Mouse (Mus musculus) hindbrain, postnatal 0 days (tissue): ENCODE data around the gene Macrod2. TPM values are rescaled to one million over a fixed set of nuclear protein-coding genes. Genes with fewer than 3 reads are reported as not detected.

ENCODE experiments used
- ATAC-seq: fragments of 200-750 bp; cut with Nextera tagmentation; 2 replicates; pipeline ENCODE4 v1.8.0; 2017; ENCODE audit warnings: mild to moderate bottlenecking, moderate TSS enrichment, moderate library complexity
- DNase-seq: peaks from one replicate; pipeline ENCODE4 v3.0.0-alpha.2; 2015; ENCODE audit warnings: low spot score
- H3K27ac ChIP-seq: fragments of 300-500 bp; sonication (generic); 2 replicates; pipeline ENCODE4 v1.5.1; 2014; ENCODE audit warnings: mild to moderate bottlenecking
- H3K27me3 ChIP-seq: fragments of 300-500 bp; sonication (generic); 2 replicates; pipeline ENCODE4 v1.6.1; 2014; ENCODE audit warnings: low read length, mixed read lengths; ENCODE audit not compliant: insufficient read depth
- H3K36me3 ChIP-seq: fragments of 300-500 bp; sonication (generic); 2 replicates; pipeline ENCODE4 v1.6.1; 2014; ENCODE audit warnings: low read length, mixed read lengths; ENCODE audit not compliant: insufficient read depth
- H3K4me1 ChIP-seq: fragments of 300-500 bp; sonication (generic); 2 replicates; pipeline ENCODE4 v1.6.1; 2014; ENCODE audit warnings: antibody characterized with exemption, low read length, mixed read lengths; ENCODE audit not compliant: insufficient read depth
- H3K4me2 ChIP-seq: fragments of 300-500 bp; sonication (generic); 2 replicates; pipeline ENCODE4 v1.6.1; 2014; ENCODE audit warnings: low read depth, mild to moderate bottlenecking, low read length, moderate library complexity, mixed read lengths
- H3K4me3 ChIP-seq: fragments of 300-500 bp; sonication (generic); 2 replicates; pipeline ENCODE4 v1.5.1; 2014; ENCODE audit warnings: low read length
- H3K9ac ChIP-seq: fragments of 300-500 bp; sonication (generic); replicated peaks from 2 replicates; pipeline ENCODE4 v1.6.1; 2014; ENCODE audit warnings: mild to moderate bottlenecking, low read length, moderate library complexity, mixed read lengths
- H3K9me3 ChIP-seq: fragments of 300-500 bp; sonication (generic); 2 replicates; pipeline ENCODE4 v1.6.1; 2016; ENCODE audit warnings: low read length, mixed read lengths
- CTCF ChIP-seq: IDR thresholded peaks from 2 replicates; pipeline ENCODE4 v1.5.1; 2016; ENCODE audit warnings: antibody characterized with exemption, control low read depth, low read depth
- WGBS: fragments of 180-500 bp; shearing (Covaris S2); extraction: QIAGEN DNeasy Blood & Tissue Kit; methylation state at CpG from one replicate; pipeline ENCODE4 v1.1.7; 2014; 5-methylcytosine and 5-hydroxymethylcytosine counted together
- polyA plus RNA-seq: library from polyadenylated mRNA; unstranded; fragments of >200 nt; fragmentation: Nextera tagmentation; extraction: Ambion mirVana; gene quantifications from 2 replicates; pipeline ENCODE4 v1.2.1, GENCODE M21; 2015
- total RNA-seq: library from RNA; depleted of rRNA; stranded (reverse); fragments of >200 nt; gene quantifications from 2 replicates; pipeline ENCODE4 v1.2.3, GENCODE M21; 2014

The Macrod2 gene
- total and polyA plus RNA-seq, 2 experiments from 2014 or later = 18.3 to 60.0 TPM

GRCm38 (mm10) chr2:140844030-140844429 is 448.9 kb downstream of the Macrod2 start:
- H3K4me3 ChIP-seq = no peak overlapping the region
- no peak overlapping the region for H3K27ac ChIP-seq
- ATAC-seq = no peak
- H3K4me2 ChIP-seq = no peak overlapping the region
- no peak overlapping the region for H3K9ac ChIP-seq
- WGBS = 80% methylated on average over 5 of the region's 5 CpGs
- no peaks in the 10 kb centered on the region for H3K36me3 ChIP-seq
- TF ChIP-seq CTCF = no peak
- peaks cover 5% of the 10 kb centered on the region; the same call in 1 of the 2 replicates for H3K4me1 ChIP-seq
- DNase-seq = no peak
- H3K9me3 ChIP-seq = no peaks in the 10 kb centered on the region
- H3K27me3 ChIP-seq = no peaks in the 10 kb centered on the region

GRCm38 (mm10) chr2:140847817-140848428 is 452.8 kb downstream of the Macrod2 start:
- WGBS = 95% methylated on average over 5 of the region's 5 CpGs

GRCm38 (mm10) chr2:140853538-140853937 is 458.4 kb downstream of the Macrod2 start:
- Histone ChIP-seq H3K36me3 (no peaks in the 10 kb centered on the region), H3K9ac (no peak overlapping the region), H3K9me3 (no peaks in the 10 kb centered on the region), H3K27me3 (no peaks in the 10 kb centered on the region), H3K4me2 (no peak overlapping the region), H3K4me1 (no peaks in the 10 kb centered on the region), H3K27ac (no peak overlapping the region), H3K4me3 (no peak overlapping the region)
- DNase-seq = no peak
- TF ChIP-seq CTCF = no peak
- ATAC-seq = no peak
- WGBS = 80% methylated on average over 9 of the region's 9 CpGs

More at GRCm38 (mm10) chr2:140847817-140848428, 452.8 kb downstream of the Macrod2 start:
- no peaks in the 10 kb centered on the region for H3K27me3 ChIP-seq
- ATAC-seq = no peak
- H3K4me2 ChIP-seq = no peak overlapping the region
- H3K9me3 ChIP-seq = no peaks in the 10 kb centered on the region
- no peaks in the 10 kb centered on the region for H3K36me3 ChIP-seq
- no peak for DNase-seq
- no peaks in the 10 kb centered on the region for H3K4me1 ChIP-seq
- no peak for TF ChIP-seq CTCF
- no peak overlapping the region for H3K27ac ChIP-seq
- H3K9ac ChIP-seq = no peak overlapping the region
- no peak overlapping the region for H3K4me3 ChIP-seq

GRCm38 (mm10) chr2:140861356-140861755 is 466.2 kb downstream of the Macrod2 start:
- ATAC-seq = no peak
- Histone ChIP-seq H3K9ac (no peak overlapping the region), H3K9me3 (no peaks in the 10 kb centered on the region), H3K4me2 (no peak overlapping the region), H3K27ac (no peak overlapping the region), H3K27me3 (no peaks in the 10 kb centered on the region), H3K36me3 (no peaks in the 10 kb centered on the region), H3K4me3 (no peak overlapping the region), H3K4me1 (no peaks in the 10 kb centered on the region)
- WGBS = 67% methylated on average over 1 of the region's 1 CpGs
- no peak for DNase-seq
- no peak for TF ChIP-seq CTCF

GRCm38 (mm10) chr2:140862736-140863135 is 467.6 kb downstream of the Macrod2 start:
- Histone ChIP-seq H3K27ac (no peak overlapping the region), H3K4me3 (no peak overlapping the region), H3K4me2 (no peak overlapping the region), H3K36me3 (no peaks in the 10 kb centered on the region), H3K27me3 (no peaks in the 10 kb centered on the region), H3K9ac (no peak overlapping the region), H3K4me1 (no peaks in the 10 kb centered on the region), H3K9me3 (no peaks in the 10 kb centered on the region)
- ATAC-seq (no peak), DNase-seq (no peak)
- WGBS = 76% methylated on average over 4 of the region's 4 CpGs
- TF ChIP-seq CTCF = no peak

GRCm38 (mm10) chr2:140865636-140866035 is 470.5 kb downstream of the Macrod2 start:
- WGBS = 69% methylated on average over 1 of the region's 1 CpGs

GRCm38 (mm10) chr2:140867116-140867515 is 472.0 kb downstream of the Macrod2 start:
- Histone ChIP-seq H3K9me3 (no peaks in the 10 kb centered on the region), H3K27me3 (no peaks in the 10 kb centered on the region), H3K36me3 (no peaks in the 10 kb centered on the region), H3K9ac (no peak overlapping the region), H3K4me2 (no peak overlapping the region), H3K27ac (no peak overlapping the region), H3K4me3 (no peak overlapping the region), H3K4me1 (no peaks in the 10 kb centered on the region)
- 83% methylated on average over 5 of the region's 5 CpGs for WGBS
- no peak for DNase-seq
- ATAC-seq = no peak
- TF ChIP-seq CTCF = no peak

More at GRCm38 (mm10) chr2:140865636-140866035, 470.5 kb downstream of the Macrod2 start:
- no peak for TF ChIP-seq CTCF
- Histone ChIP-seq H3K4me3 (no peak overlapping the region), H3K9me3 (no peaks in the 10 kb centered on the region), H3K4me2 (no peak overlapping the region), H3K27ac (no peak overlapping the region), H3K27me3 (no peaks in the 10 kb centered on the region), H3K9ac (no peak overlapping the region), H3K4me1 (no peaks in the 10 kb centered on the region), H3K36me3 (no peaks in the 10 kb centered on the region)
- no peak for ATAC-seq
- DNase-seq = no peak
